Mouse (Mus musculus) kidney, embryonic 14.5 days (tissue): ENCODE data around the gene Ccdc117. TPM values are rescaled to one million over a fixed set of nuclear protein-coding genes. Genes with fewer than 3 reads are reported as not detected.
"Not testable (repeated sequence)": the region's sequence is repeated elsewhere in the genome, so short reads cannot be mapped to it uniquely, and the experiment has no call there.

Experiments
- ATAC-seq: fragments of 200-750 bp; cut with Nextera tagmentation; 2 replicates; pipeline ENCODE4 v1.8.0; 2017; ENCODE audit warnings: moderate number of reproducible peaks, mild to moderate bottlenecking, moderate TSS enrichment, moderate library complexity; ENCODE audit not compliant: low FRiP score, low TSS enrichment
- H3K27ac ChIP-seq: fragments of 300-500 bp; sonication (generic); 2 replicates; pipeline ENCODE4 v1.5.1; 2014; ENCODE audit warnings: low read depth, mild to moderate bottlenecking, low read length, moderate library complexity, mixed read lengths
- H3K27me3 ChIP-seq: fragments of 300-500 bp; sonication (generic); 2 replicates; pipeline ENCODE4 v1.6.1; 2014; ENCODE audit warnings: mild to moderate bottlenecking, low read length; ENCODE audit not compliant: control insufficient read depth, insufficient read depth
- H3K36me3 ChIP-seq: fragments of 300-500 bp; sonication (generic); 2 replicates; pipeline ENCODE4 v1.6.1; 2014; ENCODE audit warnings: low read length, mixed read lengths; ENCODE audit not compliant: control insufficient read depth, insufficient read depth
- H3K4me1 ChIP-seq: fragments of 300-500 bp; sonication (generic); 2 replicates; pipeline ENCODE4 v1.6.1; 2014; ENCODE audit warnings: low read length, mixed read lengths; ENCODE audit not compliant: control insufficient read depth, insufficient read depth
- H3K4me2 ChIP-seq: fragments of 300-500 bp; sonication (generic); replicated peaks from 2 replicates; pipeline ENCODE4 v1.6.1; 2014; ENCODE audit warnings: low read depth, mild to moderate bottlenecking, low read length
- H3K4me3 ChIP-seq: fragments of 300-500 bp; sonication (generic); 2 replicates; pipeline ENCODE4 v1.5.1; 2014; ENCODE audit warnings: mild to moderate bottlenecking, low read length
- H3K9ac ChIP-seq: fragments of 300-500 bp; sonication (generic); 2 replicates; pipeline ENCODE4 v1.6.1; 2014; ENCODE audit warnings: low read depth, mild to moderate bottlenecking, low read length, moderate library complexity
- H3K9me3 ChIP-seq: fragments of 300-500 bp; sonication (generic); 2 replicates; pipeline ENCODE4 v1.6.1; 2016; ENCODE audit warnings: low read length; ENCODE audit not compliant: control insufficient read depth
- WGBS: fragments of 180-500 bp; shearing (Covaris S2); extraction: QIAGEN DNeasy Blood & Tissue Kit; methylation state at CpG from one replicate; pipeline ENCODE4 v1.1.7; 2014; 5-methylcytosine and 5-hydroxymethylcytosine counted together
- polyA plus RNA-seq: library from polyadenylated mRNA; unstranded; fragments of >200 nt; fragmentation: Nextera tagmentation; extraction: Ambion mirVana; gene quantifications from 2 replicates; pipeline ENCODE4 v1.2.1, GENCODE M21; 2014

The Ccdc117 gene
- polyA plus RNA-seq, 1 experiment from 2014 or later = 21.3 TPM

DNA sequence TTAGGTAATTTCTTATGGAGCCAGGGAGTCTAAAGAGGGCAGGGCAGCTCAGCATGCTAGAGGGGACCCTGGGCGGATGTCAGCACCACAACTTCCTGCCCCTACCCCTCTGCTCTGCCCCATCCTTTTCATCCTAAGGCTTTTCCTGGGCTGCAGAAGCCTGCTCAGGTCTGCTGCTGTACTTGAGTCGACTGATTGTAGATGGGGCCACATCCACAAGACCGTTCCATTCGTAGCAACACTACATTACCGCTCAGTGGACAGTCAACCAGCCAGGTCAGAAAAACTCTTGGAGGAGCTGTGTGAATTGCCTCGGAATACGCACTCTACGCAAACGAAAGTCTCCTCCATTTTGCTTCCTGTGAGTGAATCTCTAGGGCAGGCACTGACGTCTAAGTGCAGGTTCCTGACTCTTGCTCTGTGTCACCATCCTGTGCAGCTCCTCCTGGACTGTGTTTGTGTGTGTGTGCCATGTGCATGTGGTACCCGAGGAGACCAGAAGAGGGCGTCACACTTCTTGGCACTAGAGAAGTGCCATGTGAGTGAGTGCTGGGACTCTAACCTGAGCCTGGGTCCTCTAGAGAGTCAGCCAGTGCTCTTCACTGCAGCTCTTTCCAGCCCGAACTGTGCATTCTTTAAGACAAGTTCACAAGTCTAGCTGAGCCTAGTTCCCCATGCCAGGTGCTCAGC, 45.3 kb downstream of the Ccdc117 start:
- no peaks in the 10 kb centered on the region for H3K27me3 ChIP-seq
- no peak overlapping the region for H3K4me3 ChIP-seq
- H3K4me2 ChIP-seq = no peak overlapping the region
- no peak overlapping the region for H3K9ac ChIP-seq
- no peaks in the 10 kb centered on the region for H3K9me3 ChIP-seq
- 95% methylated on average over 13 of the region's 13 CpGs for WGBS
- H3K36me3 ChIP-seq = no peaks in the 10 kb centered on the region
- no peak for ATAC-seq
- H3K4me1 ChIP-seq = no peaks in the 10 kb centered on the region
- no peak overlapping the region for H3K27ac ChIP-seq

- no peak overlapping the region for H3K4me2 ChIP-seq
- no peaks in the 10 kb centered on the region for H3K36me3 ChIP-seq
- no peak for ATAC-seq
- no peaks in the 10 kb centered on the region for H3K27me3 ChIP-seq
- H3K9ac ChIP-seq = no peak overlapping the region
- no peak overlapping the region for H3K27ac ChIP-seq
- no peaks in the 10 kb centered on the region for H3K4me1 ChIP-seq
- H3K4me3 ChIP-seq = no peak overlapping the region
- 80% methylated on average over 5 of the region's 5 CpGs for WGBS
- no peaks in the 10 kb centered on the region for H3K9me3 ChIP-seq
These were observed 46.1 kb downstream of the Ccdc117 start for GRCm38 (mm10) chr11:5495906-5496305.

- no peak overlapping the region for H3K4me3 ChIP-seq
- H3K27me3 ChIP-seq = no peaks in the 10 kb centered on the region
- H3K4me1 ChIP-seq = no peaks in the 10 kb centered on the region
- WGBS = 75% methylated on average over 12 of the region's 12 CpGs
- no peak for ATAC-seq
- no peaks in the 10 kb centered on the region for H3K36me3 ChIP-seq
- H3K4me2 ChIP-seq = no peak overlapping the region
- H3K27ac ChIP-seq = no peak overlapping the region
- no peak overlapping the region for H3K9ac ChIP-seq
- H3K9me3 ChIP-seq = no peaks in the 10 kb centered on the region
These were observed 46.6 kb downstream of the Ccdc117 start for GRCm38 (mm10) chr11:5495286-5495832.

DNA sequence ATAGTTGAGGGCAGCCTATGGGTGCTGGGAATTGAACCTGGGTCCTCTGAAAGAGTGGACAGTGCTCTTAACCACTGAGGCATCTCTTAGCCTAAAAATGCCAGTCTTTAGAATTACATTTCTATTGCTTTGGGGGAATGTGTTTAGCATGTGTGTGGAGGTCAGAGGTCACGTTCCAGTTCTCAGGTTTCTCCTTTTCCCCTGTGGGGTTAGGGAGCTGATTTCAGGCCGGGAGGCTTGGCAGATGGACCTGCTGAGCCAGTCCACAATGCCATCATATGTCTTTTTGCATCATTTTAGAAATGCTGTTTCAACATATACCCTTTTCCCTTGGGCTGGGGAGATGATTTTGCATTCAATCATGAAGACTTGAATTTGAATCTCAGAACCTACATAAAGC, 48.1 kb downstream of the Ccdc117 start:
- no peak for ATAC-seq
- no peaks in the 10 kb centered on the region for H3K27me3 ChIP-seq
- no peaks in the 10 kb centered on the region for H3K36me3 ChIP-seq
- H3K4me1 ChIP-seq = no peaks in the 10 kb centered on the region
- no peak overlapping the region for H3K9ac ChIP-seq
- no peaks in the 10 kb centered on the region for H3K9me3 ChIP-seq
- 29% methylated on average over 2 of the region's 2 CpGs for WGBS
- H3K4me2 ChIP-seq = no peak overlapping the region
- H3K27ac ChIP-seq = no peak overlapping the region
- H3K4me3 ChIP-seq = no peak overlapping the region

GRCm38 (mm10) chr11:5491912-5492311, 50.1 kb downstream of the Ccdc117 start:
- no peak for ATAC-seq
- no peaks in the 10 kb centered on the region for H3K4me1 ChIP-seq
- H3K36me3 ChIP-seq = no peaks in the 10 kb centered on the region
- H3K27ac ChIP-seq = no peak overlapping the region
- H3K9me3 ChIP-seq = no peaks in the 10 kb centered on the region
- H3K4me3 ChIP-seq = no peak overlapping the region
- 63% methylated on average over 7 of the region's 7 CpGs for WGBS
- H3K27me3 ChIP-seq = no peaks in the 10 kb centered on the region
- H3K9ac ChIP-seq = no peak overlapping the region
- no peak overlapping the region for H3K4me2 ChIP-seq

GRCm38 (mm10) chr11:5490989-5491656, 50.9 kb downstream of the Ccdc117 start:
- 81% methylated on average over 10 of the region's 10 CpGs for WGBS

GRCm38 (mm10) chr11:5489433-5489832, 52.6 kb downstream of the Ccdc117 start:
- not testable (repeated sequence) for ATAC-seq, H3K4me3 ChIP-seq, H3K27me3 ChIP-seq, H3K27ac ChIP-seq, H3K4me2 ChIP-seq, H3K4me1 ChIP-seq, H3K9me3 ChIP-seq, H3K9ac ChIP-seq, H3K36me3 ChIP-seq
- WGBS = 89% methylated on average over 10 of the region's 10 CpGs

More at GRCm38 (mm10) chr11:5490989-5491656, 50.9 kb downstream of the Ccdc117 start:
- Histone ChIP-seq H3K4me2 (no peak overlapping the region), H3K36me3 (no peaks in the 10 kb centered on the region), H3K27me3 (no peaks in the 10 kb centered on the region), H3K9ac (no peak overlapping the region), H3K27ac (no peak overlapping the region), H3K4me1 (no peaks in the 10 kb centered on the region), H3K9me3 (no peaks in the 10 kb centered on the region), H3K4me3 (no peak overlapping the region)
- no peak for ATAC-seq

GRCm38 (mm10) chr11:5485193-5486011, 56.6 kb downstream of the Ccdc117 start:
- Histone ChIP-seq H3K27me3 (no peaks in the 10 kb centered on the region), H3K4me1 (no peaks in the 10 kb centered on the region), H3K4me2 (peak overlapping the region; percentile 58), H3K4me3 (peak overlapping the region; percentile 36), H3K27ac (no peak overlapping the region), H3K9me3 (no peaks in the 10 kb centered on the region), H3K36me3 (no peaks in the 10 kb centered on the region), H3K9ac (peak overlapping the region; percentile 53; the same call in 1 of the 2 replicates)
- WGBS = 12% methylated on average over 15 of the region's 15 CpGs
- peak; percentile 72 for ATAC-seq
